Mouse (Mus musculus) CD4-positive, CD25-positive, alpha-beta regulatory T cell, adult 4 months (primary cell): ENCODE data around the gene Ror2. TPM values are rescaled to one million over a fixed set of nuclear protein-coding genes. Genes with fewer than 3 reads are reported as not detected.
A peak's percentile ranks its signal among the peaks of the same experiment; 100 is the strongest.

Source experiments
- ATAC-seq: one replicate; pipeline ENCODE4 v1.8.0; 2017
- polyA plus RNA-seq, 2 experiments: library from polyadenylated mRNA; unstranded; fragments of 100-300 nt; shearing (Covaris generic); gene quantifications; one replicate each; pipeline ENCODE4 v1.2.1; 2017

Ror2 gene
- polyA plus RNA-seq, 2 experiments from 2014 or later = not detected

DNA sequence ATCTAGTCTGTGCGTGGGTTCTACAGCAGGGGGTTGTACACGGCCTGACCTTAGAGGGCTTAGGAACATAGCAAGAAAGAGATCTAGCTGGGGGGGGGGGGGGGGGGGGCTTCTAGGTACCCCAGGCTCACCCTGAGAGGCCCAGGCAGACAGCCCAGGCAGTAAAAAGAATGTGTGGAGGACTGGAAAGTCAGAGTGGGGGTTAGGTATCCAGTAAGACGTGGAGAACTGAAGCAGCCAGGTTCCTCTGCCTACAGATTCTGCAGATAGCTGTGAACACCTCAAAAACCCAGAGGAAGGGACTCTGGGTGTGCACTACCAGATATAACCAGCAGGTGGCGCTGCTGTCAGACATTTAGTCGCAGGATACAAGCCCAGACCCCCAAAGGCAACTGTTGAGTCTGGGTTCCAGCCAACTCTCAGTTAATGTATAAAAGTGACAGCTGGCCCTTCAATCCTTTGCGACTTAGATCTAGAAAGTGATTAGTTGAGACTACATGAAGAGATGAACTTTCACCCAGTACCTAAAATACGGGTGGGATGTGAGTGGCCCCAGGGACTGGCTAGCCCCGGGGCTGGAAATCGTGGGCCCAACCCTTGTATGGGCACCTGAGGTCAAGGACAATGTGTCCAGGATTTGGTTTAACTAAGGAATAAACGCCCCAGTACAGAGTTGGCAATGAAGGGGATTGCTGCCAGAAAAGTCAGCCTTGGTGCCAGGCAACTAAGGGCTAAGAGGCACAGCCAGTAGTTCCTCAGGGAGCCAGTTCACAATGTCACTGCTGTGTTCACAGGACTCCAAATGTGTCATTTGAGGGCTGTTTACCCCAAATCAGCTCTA is 166.1 kb downstream of the Ror2 start:
- ATAC-seq = no peak

DNA sequence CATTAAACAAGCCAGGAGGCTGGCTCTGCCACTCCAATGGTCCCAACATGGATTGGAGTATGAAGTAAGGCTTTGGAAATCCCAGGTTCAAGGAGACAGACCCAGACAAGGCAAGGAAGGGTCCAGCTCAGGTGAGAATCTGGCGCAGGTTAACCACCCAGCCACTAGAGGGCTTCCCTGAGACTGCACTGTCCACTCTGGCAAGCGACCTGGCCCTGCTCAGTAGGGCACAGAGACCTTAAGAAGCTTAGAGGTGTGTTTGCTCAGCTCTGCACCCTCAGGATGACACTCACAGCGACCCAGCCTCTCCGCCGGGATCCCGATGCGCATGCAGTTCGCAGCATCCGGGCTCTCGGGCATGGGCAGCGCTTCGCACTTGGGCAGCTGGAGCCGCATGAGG is 167.5 kb downstream of the Ror2 start:
- ATAC-seq = no peak

DNA sequence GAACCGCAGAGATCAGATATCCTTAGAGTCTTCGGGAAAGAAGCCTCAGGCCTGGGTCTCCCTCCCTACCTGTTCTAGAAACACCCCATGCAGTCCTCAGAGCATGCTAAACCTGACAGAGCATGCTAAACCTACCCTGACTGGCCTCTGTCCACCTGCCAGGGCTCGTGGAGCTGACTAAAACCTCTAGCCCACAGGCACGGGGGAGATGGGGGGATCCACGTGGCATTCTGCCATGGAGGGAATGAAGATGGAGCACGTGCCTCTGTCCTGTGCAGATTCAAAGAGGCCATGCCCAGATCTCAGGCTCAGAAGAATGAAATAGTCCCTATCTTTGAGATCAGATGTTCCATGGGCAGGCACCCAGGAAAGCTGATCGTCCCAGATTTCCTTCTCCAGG is 168.0 kb downstream of the Ror2 start:
- ATAC-seq = no peak

DNA sequence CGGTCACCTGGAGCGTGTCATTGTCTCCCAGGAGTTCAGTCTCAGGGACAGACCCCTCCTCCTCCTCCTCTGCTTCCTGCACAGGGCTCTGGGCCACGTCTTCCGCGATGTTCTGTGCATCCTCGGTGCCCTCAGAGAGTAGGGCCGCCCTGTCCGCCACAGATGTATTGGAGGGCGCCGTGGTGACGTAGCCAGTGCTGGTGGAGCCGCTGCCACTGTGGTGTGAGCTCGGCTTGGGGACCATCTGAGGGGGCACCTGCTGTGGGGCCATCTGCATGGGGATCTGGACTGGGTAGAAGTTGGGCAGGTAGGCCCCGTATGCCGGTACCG is 175.7 kb downstream of the Ror2 start:
- ATAC-seq = no peak

DNA sequence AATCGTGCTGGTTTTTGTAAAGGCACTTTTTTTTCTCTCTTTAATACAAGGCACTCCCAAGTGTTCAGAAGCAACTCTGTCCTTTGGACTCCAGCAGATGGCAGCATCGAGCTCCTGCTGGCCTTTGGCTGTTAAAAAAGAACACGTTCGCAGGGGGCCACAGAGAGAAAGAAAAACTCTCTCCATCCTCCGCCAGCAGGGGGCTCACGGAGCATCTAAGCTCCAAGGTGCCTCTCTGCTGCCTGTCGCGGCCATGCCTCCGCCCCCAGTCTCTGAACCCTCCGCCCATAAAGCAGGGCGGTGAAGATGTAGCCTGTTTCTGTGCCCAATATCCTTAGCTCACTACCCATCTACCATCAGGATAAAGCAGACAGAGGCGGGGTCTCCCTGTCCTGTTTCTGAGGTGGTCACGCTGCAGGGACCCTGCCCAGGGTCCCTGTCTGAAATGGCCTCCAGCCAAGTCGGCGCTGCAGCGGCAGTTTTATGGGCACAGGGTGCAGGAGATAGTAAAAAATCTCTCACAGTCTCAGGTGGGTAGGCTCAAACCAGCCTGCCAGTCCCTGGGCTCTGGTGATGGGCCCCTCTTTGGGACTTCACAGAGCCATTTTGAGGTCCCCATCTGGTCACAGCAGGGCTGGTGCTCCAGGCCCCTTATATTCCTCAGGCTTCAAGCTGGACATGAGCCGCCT is 176.2 kb downstream of the Ror2 start:
- peak; percentile 77 for ATAC-seq

DNA sequence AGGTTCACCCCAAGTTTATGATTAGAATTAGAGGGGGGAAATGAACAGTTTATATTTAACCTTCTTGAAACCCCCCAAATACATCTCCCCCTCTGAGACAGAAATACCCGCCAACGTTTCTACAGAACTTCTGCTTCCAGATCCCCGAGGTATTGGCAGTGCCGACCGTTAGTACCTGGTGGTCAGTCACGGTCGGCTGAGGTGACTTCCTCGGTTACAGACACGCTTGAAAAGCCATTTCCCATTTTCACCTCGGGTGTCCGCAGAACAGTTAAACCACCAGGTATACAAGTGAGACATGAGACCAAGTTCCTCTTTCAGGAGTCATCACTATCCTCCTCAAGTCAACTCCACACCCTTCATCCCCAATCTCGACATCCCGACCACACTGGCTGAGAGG is 179.2 kb downstream of the Ror2 start:
- ATAC-seq = no peak

DNA sequence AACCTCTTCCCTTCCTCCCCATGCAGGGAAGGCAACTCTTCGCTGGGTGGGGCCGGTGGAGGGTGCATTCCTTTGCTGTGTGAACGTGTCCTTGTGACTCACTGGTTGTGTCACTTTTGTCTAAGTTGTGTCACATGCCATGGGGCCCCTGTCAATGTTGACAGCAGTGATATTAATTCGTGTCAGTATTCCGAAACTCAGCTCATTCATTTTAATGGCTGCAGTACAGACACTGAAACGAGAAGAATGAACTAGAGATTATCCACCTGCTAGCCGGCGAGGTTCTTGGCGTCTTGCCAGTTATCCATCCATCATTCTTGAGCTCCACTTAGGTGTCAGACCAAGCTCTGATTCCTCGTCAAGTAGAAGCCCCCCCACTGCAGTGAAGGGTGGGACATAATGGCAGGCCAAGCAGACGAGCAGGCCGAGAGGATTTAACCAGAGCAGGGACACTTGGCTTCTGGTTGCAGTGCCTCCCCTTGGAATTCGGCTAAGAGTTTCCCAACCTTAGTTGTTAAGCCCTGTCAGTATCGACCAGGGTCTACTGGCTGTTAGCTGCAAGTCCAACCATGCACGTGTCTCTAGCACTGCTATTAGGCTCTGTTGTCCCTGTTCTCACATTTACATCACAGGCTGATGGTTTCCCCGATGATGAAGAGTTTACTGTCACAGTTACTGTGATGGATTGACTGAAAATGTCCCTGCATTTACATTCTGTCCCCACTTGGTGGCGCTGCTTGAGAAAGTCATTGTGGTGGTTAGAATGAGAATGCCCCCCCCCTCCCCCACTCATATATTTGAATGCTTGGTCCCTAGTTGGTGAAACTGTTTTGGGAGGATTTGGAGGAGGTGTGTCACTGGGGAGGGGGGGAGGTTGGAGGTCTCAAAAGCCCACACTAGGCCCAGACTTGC is 185.9 kb downstream of the Ror2 start:
- ATAC-seq = no peak

DNA sequence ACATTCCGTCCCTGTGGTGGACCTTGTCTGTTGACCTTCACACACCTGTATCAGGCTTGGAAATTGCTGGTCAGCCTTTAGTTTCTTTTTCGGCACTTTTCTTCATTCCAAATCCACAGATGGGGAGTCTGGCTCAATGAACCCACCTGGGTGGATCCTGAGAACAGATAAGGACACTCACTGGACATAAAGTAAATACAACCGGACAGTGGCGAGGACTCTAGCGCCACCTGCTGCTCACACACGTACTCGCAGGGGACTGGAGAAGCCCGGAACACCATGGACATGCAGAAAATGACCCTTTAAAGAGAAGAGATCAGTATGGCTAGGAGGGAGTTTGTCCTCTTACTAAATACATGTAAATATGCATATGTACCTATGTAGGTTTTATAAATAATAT is 189.3 kb downstream of the Ror2 start:
- ATAC-seq = no peak

DNA sequence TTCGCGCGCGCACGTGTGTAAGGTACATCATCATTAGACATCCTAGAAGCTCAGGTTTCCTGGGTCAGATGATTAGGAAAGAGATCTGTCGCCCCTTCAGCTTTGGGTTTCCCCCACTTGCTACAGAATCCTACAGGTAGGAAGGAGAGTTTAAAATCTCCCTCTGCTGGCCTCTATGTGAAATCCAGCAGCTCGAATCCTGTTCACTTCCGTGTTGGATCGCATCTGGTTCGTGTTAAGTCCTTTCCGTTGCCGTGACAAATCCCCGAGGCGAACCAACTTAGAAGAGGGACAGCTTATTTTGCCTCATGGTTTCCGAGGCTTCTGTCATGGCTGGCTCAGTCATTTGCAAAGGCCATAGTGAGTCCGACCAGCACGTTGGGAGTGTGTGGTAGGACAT is 190.7 kb downstream of the Ror2 start:
- no peak for ATAC-seq

DNA sequence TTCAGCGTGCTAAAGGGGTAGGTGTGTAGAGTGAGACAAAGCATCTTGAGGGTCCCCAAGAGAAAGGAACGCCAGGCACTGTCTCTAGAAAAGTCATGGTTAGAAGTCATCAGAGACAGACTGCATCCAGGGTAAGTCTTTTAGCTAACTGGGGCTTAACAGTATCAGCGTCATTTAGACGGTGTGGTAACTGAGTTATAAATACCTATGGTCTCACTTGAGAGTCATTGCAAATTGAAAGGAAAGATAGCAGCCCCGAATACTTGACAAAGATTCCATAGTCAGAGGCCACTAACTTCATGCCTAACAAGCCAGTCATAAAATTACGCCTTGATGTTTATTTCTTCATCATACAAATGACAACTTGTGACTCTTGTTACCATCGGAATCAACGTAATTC is 191.3 kb downstream of the Ror2 start:
- no peak for ATAC-seq

DNA sequence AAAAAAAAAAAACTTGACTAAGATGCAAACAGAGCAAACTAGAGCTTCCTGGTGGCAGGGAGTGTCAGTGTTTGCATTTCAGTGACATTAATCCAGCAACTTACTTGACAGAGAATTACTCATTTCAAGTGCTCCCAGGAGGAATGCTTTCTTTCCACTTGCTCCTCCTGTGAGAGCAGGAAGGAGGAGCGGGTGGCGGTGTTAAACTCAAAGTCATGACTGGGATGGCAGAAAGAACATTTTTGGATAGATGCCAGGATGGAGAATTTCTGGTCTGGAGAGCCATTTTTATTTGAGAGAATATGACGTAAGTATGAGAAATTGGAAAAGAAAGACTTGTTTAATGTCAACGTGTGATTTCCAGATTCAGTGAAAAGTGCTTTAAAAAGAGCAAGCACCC is 192.5 kb downstream of the Ror2 start:
- no peak for ATAC-seq

DNA sequence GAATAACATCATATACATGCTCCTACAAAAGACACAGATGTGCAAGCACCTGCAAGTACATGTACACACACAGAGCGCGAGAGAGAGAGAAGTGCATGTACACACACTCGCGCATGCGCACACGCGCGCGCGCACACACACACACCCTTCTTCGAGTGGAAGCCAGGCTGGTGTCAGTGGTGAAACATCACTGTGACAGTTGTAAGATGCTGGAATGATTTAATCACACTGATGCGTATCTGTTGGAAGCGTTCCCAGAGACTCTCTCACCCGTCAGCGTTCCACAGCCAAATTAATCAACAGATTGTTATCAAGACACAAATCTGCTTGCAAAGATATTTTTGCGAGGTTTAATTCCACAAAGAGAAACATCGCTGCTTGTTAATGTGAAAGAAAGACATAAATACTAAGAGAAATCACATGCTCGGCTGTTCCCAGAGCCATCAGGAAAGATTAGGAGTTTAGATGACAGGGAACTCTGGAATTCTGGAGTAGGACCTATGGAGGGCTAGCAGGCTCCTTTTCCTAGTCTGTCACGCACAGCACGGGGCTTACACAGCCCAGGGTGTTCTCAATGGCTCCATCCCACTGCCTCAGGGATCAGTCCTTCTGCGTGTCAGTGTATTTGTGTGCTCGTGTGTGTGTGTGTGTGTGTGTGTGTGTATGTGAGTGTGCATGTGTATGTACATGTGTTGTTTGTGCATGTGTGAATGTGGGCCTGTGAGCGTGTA is 199.2 kb downstream of the Ror2 start:
- no peak for ATAC-seq

DNA sequence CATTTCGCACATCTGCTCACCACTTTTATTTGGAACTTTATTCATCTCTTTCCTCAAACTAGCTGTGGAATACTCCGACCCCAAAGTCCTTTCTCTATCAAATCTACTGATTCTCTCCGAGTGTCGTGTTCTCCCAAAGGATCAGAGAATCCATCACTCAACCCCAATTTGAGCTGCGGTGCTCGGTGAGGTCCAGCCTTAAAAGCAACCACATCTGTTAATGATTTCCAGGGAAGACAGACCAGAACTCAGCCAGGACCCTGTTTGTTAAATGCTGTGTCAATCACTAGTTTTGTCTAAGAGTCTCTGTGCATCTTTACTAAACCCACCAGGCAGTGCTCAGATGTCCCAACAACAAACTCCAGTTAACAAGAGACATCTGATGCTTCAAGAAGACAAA is 204.1 kb downstream of the Ror2 start:
- ATAC-seq = no peak

DNA sequence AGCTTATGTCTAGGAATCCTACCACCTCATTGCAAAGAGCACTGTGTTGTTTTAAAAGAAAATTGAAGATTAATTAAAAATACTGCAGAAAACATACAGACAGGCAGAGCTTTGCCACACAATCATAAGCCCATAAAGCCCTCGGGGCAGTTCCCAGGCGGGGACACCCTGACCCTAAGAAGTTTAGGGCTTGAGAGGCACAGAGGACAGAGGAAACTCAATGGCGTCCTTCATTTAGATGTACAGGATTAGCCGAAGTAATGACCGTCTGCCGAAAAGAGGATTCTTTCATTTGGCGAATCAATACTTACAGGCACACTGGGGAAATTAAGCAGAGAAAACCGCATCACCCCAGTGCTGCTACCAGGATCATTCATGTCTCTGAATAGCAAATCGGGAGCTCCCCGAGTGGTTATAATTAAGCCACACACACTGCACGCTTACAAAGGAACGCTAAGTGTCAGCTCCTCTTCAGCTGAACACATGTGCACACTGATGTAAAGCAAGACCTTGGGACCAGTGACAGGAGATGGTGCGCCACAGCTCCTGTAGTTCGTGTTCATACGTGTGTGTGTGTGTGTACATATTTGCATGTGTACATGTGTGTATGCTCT is 208.1 kb downstream of the Ror2 start:
- ATAC-seq = no peak

DNA sequence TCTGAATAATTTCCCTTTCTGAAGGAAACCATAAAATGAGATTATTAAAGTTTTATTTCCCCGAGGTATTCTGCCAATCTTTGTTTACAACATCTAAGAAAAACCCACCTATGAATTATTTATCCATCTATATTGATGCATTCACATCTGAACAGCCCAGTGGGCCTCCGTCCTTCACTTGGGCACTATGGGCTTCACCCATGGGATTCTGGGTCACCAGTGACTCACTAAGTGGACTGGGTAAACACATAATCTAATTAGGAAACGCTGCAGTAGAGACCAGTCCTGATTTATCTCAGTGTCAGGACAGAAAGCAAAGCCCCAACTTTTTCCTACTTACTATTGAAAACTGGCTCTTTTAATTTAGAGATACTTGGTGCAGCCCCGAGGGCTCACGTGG is 210.9 kb downstream of the Ror2 start:
- no peak for ATAC-seq

DNA sequence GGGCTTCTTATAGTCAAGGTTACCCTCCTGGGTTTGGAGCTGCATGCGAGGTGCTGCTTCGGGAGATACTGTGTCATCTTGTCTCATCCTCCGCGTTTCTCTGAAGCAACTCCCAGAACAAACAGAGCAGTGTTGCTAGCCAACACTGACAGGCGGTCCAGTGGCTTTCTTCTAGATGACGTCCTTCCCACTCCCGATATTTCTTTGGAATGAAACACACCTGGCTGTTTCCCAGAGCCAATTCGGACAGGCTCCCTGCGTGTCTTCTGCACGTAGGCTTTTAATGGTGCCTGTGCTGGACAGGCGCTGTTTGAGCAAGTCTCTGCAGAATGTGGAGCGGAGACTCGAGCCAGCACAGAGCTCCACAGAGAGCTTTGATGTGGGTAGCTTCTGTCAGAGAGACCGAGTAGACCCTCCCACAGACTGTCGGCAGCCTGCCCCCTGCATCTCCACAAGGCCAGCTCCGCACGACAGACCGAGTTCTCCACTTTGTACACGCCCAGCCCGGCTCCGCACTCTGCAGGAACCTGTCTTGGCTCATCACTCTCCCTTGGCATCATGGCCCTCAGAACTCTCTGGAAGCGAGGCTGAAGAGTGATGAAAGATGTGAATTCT is 216.7 kb downstream of the Ror2 start:
- ATAC-seq = no peak

DNA sequence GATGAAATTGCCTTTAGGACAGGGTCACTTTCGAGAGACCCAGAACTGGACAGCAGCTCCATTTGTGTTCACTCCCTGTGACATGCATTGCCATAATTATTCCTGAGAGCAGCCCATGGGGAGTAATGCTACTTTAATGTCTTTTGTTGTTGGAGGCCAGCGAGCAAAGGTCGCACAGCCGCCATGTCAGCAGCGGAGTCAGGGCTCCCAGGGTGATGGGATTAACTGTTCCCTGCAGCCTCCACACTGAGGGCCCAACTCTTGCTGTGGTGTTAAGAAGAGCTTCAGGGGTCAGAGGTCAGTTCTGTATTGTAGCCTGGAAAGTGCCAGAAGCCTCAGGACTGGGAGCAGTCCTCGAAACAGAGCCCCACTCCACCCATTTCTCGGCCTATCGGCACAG is 217.5 kb downstream of the Ror2 start:
- no peak for ATAC-seq

DNA sequence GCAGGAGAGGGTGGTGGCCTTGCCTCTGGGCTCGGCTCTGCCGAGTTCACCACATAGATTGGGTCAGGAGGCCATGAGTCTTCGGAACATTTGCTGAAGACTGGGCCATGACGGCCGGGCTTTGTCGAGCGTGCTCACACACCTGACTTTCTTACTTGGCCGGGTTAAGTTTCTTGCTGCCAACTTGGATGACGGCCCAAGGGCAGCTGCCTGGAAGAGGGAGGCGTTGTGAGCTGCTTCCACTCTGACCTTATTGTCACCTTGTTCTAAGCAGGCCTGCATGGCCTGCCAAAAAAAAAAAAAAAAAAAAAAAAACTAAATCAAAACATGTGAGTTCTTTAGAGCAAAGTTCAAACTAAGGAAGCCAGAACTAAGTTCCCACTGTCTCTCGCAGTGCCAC is 218.0 kb downstream of the Ror2 start:
- ATAC-seq = no peak

DNA sequence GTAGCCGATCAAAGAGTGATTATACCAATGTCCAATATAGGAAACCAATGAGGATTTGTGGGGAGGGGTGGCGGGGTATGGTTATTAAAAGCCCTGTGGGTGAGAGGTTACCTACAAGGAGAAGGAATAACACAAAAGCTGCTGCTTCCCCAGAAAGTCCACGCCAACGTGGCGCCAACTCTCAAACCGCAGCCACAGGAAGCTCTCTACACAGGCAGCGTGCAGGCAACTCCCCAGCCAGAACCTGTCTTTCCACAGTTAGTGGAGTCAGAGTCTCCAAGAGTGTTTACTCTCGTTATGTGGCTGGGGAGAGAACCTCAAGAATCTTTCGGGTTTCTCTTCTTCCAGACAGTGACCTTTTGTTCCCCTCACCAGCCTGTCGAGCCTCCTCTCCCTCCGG is 220.8 kb downstream of the Ror2 start:
- no peak for ATAC-seq

DNA sequence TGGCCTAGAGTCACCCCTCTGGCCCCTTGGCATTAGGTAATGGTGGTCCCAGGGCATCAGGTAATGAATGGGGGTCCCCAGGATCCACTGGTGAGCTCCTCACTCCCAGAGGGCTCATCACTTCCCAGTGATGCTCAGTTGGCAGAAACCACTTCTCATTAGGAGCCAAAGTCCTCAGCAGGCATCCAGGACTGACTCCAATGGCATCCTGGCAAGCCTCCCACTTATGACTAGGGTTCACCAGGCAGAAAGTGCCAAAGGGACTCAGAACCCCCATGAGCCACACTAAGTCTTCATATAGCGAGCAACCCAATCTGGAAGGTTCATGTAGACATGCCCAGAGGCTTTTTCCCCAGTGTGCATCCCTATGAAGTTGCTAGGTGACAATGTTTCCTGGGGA is 221.2 kb downstream of the Ror2 start:
- no peak for ATAC-seq
